Mouse (Mus musculus) cerebellum, postnatal 36 days (tissue): ENCODE data around the gene Smo.
"Not testable (repeated sequence)": the region's sequence is repeated elsewhere in the genome, so short reads cannot be mapped to it uniquely, and the experiment has no call there.

ENCODE experiments used
- DNase-seq, 2 experiments: peaks; one replicate each; pipeline ENCODE4 v3.0.0; 2021 to 2022; ENCODE audit warnings: mixed read lengths in 2 of 2

The Smo gene

DNA sequence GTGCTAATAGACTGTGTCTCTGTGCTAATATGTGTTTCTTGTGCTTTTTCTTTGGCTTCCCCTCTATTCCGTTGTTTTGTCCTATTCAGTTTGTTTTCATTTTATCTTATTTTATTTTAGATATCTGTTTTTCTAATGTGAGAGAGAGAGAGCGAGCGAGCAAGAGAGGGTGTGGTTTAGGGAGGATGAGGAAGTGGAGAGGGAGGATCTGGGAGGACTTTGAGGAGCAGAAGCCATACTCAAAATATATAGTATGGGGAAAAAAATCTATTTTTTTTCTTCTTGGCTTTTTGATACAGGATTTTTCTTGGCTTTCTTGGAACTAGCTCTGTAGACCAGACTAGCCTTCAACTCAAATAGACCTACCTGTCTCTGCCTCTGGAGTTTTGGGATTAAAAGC, 7.3 kb upstream of the Smo start:
- no peak for DNase-seq

DNA sequence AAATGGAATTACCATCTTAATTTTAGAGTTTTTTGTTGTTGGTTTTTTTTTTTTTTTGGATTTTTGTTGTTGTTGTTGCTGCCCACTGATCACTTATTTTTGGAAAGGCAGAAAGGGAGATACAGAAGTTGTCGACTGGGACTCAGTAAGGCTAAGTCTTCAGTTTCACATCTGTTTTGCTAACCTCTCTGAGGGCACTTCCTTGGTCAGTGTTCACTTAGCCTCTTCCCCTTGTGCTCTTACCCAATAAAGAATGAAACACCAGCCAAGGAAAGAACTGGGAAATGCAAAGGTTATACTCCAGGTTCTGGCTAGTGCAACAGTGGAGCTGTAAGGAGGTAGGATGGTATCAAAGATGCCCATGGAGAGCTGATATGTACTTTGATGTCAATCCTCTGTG, 5.8 kb upstream of the Smo start:
- DNase-seq: no peak

DNA sequence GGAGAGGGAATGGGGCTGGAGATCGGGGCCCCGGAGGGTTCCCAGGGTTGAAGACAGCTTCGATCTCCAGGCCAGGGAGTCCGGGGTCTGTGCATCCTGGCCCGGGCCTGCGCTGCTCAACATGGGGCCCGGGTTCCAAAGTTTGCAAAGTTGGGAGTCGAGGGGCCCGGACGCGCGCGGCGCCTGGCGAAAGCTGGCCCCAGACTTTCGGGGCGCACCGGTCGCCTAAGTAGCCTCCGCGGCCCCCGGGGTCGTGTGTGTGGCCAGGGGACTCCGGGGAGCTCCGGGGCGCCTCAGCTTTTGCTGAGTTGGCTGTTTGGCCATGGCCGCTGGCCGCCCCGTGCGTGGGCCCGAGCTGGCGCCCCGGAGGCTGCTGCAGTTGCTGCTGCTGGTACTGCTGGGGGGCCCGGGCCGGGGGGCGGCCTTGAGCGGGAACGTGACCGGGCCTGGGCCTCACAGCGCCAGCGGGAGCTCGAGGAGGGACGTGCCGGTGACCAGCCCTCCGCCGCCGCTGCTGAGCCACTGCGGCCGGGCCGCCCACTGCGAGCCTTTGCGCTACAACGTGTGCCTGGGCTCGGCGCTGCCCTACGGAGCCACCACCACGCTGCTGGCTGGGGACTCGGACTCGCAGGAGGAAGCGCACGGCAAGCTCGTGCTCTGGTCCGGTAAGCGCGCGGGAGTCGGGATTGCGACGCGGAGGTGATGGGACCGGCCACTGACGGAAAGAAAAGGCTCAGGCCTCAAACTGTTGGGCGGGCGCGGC, 567 bp downstream of the Smo start:
- peak; percentile 31 to 38 for DNase-seq

DNA sequence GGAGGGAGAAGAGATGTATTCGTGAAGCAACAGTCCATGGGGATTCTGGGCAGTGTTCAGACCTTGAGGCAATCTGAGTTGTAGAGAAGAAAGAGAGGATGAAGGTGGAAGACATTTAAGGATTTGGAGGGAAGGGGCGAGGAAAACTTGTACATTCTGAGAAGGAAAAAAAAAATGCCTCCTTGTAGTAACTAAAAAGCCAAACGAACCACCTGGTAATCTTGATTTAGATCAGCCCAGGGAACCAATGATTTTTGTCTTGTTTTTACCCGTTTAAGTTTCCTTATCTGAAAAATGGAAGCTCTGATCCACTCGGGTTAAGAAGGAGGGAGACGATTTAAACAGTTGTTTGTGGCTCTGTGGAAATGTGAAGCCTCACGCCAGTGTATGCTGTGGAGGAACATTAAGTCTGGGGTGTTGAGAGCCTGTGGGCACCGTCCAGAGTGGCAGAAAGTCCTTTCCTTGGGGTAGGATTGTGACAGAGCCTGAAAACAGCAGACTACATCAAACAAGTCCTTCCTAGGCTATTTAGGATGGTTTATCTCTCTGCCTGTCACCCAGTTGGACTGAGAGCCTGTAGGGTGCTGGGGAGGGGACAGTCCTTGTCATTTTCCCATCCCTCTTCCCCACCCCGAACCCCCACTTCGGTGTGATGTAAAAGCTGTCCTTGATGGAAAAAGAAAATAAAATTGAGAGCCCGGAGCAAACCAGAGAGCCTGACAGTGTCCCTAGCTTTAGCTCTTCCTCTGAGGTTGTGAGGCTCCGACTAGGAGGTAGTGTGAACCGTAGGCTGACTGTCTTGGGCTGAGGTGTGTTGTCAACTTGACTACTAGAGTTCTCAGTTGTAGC, 1.5 kb downstream of the Smo start:
- no peak for DNase-seq

DNA sequence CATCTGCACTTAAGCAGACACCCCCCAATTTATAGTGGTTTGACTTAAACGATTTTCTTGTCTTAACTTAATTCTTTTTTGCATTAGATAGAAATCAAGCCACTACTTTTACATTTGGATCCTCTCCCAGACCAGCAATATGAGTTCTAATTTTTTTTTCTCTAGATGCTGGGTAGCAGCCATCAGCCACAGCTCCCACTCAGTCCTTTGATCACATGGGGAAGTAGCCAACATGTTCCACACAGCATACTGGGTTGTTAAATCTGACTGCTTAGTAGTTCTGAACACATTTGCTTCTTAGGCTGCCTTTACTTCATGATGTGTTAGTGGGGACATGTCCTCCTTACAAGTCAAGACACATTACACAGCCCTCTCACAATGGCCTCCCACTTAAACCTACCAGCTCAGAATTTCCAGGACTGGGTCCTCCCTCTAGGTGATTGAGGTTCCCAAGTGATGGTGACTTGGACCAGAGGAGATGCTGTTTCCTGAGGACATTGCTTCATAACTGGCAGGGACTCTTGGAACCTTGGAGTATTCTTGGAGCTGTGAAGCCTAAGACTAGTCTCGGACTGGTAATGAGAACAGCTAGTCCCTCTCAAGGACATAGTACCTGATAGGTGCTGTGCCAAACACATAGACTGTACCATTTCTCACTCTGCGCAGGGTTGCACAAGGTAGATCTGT, 16.3 kb downstream of the Smo start:
- DNase-seq: no peak

DNA sequence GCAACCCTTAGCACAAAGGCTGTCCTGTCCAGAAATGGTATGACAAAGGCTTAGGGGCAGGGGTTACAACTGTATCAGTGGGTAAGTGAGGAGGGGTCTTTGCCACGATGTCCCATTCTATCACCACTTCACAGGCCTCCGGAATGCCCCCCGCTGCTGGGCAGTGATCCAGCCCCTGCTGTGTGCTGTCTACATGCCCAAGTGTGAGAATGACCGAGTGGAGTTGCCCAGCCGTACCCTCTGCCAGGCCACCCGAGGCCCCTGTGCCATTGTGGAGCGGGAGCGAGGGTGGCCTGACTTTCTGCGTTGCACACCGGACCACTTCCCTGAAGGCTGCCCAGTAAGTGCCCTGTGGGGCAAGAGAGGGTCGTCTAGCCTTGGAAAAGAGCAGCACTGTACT, 18.0 kb downstream of the Smo start:
- DNase-seq: no peak

DNA sequence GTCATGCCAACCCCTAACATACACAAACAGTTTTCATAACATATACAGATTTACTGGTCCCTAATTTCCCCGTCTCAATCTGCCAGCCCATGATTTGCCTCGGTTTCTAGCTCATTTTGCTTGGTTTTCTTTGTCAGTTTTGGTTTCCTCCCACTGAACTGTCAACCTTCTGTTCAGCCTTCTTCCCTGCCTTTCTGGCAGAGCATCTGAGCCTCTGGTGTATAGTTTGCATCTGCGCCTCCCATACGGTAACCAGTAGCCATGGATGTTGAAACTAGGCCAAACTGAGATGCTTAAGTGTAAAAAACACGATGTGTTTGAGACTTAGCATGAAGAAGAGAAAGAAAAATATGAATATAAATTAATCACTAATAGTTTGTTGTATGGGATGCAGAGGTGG, 20.7 kb downstream of the Smo start:
- DNase-seq: no peak

DNA sequence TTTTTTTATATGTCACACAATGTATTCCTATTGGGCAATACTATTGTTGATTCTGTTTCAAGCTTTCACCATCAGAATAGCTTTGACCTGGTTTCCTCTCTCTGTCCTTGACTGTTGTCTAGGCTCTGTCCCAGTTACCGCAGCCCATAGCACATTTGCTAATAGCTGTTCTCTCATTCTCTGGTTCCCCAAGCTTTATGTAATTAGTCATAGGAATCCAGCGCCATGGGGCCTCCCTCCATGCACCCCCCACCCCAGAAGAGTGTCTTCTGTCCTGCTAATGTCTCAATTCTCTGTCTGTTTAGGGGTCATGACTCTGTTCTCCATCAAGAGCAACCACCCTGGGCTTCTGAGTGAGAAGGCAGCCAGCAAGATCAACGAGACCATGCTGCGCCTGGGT, 21.2 kb downstream of the Smo start:
- no peak for DNase-seq

DNA sequence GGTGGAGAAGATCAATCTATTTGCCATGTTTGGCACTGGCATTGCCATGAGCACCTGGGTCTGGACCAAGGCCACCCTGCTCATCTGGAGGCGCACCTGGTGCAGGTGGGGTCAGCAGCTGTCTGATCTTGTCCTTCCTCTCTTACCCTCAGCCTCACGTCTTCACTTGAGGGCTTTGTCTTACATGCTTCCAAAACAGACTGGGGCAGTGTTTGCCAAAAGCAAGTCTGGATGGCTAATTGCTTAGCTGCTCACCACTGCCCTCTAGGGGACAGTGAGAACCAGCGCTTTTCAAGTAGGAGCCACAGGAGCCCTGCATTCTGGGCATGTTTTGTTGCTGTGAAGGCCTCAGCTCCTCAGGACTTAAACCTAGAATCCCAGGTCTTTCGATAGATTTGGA, 23.1 kb downstream of the Smo start:
- DNase-seq: peak; percentile 79 to 87

DNA sequence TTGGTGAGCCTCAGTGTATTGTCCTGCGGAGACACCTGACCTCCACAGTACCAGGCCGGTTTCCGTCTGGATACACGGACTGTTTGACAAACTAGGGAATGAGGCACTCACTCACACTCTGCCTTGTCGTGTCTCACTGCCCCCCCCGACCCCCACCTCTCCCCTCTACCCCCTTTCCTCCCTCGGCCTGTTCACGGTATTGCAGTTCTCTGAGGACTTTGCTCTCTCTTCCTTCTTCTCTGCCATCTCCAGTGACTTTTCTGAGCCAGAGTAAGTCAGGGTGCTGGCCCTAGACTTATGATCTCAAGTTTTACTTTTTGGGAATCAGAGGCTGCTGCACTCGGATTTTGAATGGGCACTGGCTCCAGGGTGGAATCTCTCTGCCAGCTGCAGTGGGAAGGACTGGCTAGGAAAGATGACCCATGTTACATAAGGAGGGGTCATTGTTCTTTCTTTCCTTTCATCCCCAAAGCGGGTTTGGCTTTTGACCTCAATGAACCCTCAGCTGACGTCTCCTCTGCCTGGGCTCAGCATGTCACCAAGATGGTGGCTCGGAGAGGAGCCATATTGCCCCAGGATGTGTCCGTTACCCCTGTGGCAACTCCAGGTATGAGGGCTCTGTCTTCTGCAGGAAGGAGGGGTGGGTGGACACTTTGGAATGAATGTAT, 23.8 kb downstream of the Smo start:
- DNase-seq: no peak

DNA sequence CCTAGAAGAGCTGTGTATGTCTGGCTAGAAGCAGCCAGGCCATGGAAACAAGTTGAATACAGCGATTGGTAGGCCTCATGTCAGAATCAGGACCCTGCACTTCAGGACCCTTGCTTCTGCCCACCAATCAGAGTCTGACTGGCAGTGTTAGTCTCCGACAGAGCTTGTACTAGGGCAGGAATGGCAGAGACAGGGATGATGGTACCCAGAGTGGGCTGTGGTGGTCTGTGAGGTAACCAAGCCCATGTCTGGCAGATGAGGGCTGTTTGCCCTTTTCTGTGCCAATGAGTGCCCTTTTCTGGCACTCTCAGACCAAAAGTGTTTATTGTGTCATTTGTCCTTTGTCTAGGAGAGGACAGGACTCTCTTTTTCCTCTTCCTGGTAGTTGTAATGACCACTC, 25.1 kb downstream of the Smo start:
- DNase-seq: not testable (repeated sequence)

DNA sequence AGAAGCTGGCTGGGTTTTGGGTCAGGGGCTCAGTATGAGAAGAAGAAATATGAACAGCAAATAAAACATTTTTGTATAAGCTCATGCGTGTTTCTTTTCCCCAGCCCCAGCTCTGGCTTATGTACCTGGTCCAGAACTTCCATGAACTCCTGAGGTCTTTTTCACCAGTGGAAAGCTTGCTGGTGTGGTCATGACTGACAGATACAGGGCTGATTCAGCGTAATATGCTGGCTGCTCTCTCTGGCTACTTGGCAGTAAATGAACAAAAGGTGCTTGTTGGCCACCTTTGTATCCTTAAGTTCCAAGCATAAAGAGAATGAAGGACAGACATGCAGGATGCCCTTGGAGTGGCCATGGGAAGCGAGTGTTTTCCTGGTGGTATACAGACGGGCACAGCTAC, 26.0 kb downstream of the Smo start:
- no peak for DNase-seq

DNA sequence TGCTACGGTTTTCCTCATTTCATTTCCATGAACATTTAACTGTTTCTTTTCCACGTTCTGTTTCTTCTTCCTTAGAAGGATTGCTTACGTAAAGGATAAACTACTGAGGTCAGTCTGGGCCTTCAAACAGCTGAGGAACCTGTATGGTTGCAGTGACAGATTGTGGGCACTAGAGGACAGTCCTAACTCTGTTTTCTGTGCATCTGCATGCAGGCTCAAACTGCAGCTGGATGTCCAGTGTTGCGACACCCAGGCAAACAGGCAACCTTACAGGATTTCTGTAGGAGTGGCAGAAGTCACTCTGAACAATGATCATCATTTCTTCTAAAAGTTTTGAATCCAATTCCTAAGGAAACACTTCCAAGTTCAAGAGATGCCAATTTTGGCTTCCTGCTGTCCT, 27.2 kb downstream of the Smo start:
- DNase-seq: no peak

DNA sequence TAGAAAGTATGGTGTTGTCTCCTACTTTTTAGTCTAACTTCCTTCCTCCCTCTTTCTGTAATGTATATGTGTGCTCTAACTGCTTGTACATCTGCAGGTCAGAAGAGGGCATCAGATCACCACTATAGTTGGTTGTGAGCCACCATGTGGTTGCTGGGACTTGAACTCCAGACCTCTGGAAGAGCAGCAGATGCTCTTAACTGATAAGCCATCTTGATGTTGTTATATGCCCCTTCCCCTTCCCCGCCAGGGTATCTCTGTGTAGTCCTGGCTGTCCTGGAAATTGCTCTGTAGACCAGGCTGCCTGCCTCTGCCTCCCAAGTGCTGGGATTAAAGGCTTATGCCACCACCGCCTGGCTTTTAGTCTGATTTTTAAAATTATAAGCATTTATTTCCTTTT, 31.6 kb downstream of the Smo start:
- no peak for DNase-seq

DNA sequence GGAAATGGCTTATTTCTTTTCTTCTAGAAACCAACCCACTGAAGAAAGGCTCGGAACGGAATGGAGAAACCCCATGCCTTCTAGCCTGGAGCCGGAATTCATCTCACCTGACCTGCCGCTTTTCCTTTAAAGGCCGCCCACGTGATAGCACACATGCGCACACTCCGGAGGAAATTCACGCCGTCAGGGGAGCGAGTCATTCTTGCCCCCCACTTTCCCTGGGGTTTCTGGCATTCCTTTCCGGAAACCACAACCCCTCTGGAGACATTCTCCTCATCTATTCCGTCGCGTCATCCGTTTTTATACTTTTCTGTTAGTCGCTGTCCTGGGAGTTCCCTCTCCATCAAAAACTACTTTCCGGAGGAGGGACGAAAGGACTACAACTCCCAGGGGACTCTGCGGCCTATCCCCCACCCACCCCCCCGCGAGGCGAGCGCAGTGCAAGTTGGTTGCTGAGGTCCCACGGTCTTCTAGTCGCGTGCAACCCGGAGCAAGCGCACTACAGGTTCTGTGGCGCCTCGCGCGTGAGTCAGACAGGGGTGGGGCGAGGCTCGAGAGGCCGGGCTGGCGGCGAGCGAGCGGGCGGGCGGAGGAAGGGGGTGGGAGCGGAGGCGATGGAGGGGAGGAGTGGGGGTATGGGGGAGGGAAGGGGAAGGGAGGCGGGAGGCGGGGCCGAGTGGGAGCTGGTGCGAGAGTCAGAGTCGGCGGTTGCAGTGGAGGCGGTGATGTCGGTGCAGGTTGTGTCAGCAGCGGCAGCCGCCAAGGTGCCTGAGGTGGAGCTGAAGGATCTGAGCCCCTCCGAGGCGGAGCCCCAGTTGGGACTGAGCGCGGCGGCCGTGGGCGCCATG, 32.7 kb downstream of the Smo start, which contains the start of gene Ahcyl2:
Gene Ahcyl2 (plus strand): TSS at position 199 of the 848 bp plus-strand sequence.
- DNase-seq: peak; percentile 91 to 96

DNA sequence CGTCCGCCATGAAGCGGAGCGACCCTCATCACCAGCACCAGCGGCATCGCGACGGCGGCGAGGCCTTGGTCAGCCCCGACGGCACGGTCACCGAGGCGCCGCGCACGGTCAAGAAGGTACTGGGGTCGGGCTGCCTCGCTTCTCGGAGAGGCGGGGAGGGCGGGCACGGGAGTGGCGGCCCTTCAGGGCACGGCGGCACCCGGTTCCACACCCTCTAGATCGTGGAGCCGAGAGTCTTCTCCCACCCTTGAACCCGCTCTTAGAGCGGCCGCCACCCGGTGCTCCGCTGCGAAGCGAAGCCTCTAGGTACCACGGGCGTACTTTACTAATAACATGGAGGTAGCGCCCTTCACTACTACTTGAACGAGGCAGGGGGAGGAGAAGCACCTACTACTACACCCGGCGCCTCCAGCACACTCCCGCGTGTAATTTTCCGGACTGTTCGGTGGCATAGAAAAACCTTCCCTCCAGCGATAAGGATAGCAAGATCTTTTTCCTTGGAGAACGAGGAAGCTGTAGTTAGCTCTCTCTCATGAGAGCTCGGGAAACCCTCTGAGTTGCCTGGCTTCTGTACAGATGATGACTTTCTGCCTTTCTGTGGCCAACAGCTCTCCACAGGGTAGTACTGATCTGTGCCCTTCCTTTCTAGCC, 33.6 kb downstream of the Smo start:
- peak in 1 of 2 experiments; percentile 50 for DNase-seq

DNA sequence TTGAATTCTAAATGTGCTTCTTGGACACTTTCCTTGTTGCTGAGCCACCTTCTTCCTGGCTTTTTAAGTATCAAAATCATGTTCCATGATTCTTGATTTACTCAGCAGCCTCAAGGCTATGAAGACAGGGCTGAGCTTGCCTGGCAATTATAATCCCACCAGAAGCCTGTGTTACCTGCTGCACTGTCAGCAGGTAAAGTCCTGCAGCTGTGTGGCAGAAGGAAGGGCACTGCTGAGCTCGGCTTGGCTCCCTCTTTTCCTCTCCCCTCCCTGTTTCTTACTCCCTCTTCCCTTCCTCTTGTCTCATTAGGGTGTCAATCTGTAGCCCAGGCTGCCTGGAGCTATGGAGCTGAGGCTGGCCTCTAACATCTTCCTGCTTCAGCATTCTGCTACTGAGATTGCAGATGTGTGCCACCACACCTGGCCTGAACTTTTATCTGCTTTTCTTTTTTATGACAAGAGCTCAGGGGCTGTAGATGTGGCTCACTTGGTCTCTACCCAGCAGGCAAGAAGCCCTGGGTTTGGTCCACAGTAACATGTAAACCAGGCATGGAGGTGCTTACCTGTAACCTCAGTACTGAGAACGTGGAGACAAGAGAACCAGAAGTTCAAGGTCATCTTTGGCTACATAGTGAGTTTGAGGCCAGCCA, 35.5 kb downstream of the Smo start:
- DNase-seq: no peak

DNA sequence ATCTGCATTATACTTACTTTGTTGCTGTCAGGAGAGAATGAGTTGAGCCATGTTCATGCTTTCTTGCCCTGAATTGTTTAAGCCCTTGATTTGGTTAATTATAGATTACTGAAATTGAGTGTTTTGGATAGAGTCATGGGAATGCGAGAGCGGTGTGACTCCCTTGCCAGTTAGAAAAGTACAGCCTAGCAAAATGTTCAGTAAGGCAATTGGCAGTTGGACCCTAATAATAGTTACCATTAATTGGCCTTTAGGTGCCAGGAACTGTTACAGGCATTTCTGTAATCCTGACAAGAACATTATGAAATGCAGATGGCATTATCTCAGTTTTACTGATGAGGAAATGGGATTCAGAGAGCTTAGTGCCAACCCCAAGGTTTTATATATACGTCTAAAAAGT, 36.9 kb downstream of the Smo start:
- no peak for DNase-seq

DNA sequence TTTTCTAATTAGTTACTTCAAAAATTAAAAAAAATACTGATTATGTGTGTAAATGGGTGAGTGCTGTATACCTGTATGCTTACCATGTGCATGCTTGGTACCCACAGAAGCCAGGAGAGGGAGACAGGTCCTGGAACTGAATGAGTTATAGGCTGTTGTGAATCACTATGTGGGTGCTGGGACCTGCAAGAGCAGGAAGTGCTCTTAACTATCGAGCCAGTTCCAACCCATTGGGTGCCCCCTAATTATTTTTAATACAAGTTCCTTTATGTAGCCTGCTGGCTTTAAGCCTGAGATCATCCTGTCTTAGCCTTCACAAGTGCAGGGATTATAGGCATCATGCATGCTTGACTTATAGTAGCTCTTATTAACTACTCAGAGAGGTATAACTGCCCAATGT, 38.9 kb downstream of the Smo start:
- DNase-seq: no peak

DNA sequence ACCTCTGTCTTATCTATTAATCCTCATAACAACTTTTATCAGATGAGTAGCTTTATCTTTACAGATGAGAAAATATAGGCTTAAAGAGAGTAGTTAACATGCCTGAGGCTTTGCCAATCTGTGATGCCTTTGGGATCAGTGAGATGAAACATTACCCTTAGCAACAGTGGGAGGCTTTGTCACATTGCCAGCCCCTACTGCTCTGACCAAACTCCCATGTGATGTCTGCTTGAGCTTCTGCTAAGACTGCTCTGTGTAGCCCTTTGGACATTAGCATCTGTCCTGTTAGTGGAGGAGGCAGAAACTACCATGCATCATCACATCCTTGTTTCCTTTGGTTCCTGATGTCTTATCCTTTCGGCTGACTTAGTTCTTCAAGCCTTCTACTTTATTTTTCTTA, 40.3 kb downstream of the Smo start:
- peak; percentile 30 to 52 for DNase-seq
